28 mouse cellular contexts compared by ENCODE assay signal in genomic region chr5:12563132-12563531, GRCm38 (mm10).
"Had no signal": no experiment of that assay in that cellular context is flagged by ENCODE, and none has a peak within 500 bp of the region (broad histone marks: within the 10 kb centered on the region; RNA-seq: fewer than 3 reads in every experiment).

No protein-coding gene starts in this region.

- H3K4me2 ChIP-seq: embryonic facial prominence, embryonic 12.5 days; embryonic facial prominence, embryonic 13.5 days; embryonic facial prominence, embryonic 15.5 days; forebrain, embryonic 12.5 days; forebrain, embryonic 13.5 days; forebrain, embryonic 15.5 days had no signal

- H3K4me3 ChIP-seq: embryonic facial prominence, embryonic 10.5 days; embryonic facial prominence, embryonic 12.5 days; embryonic facial prominence, embryonic 13.5 days; embryonic facial prominence, embryonic 15.5 days; erythroblast, embryonic 14.5 days; forebrain, embryonic 10.5 days; forebrain, embryonic 12.5 days; forebrain, embryonic 13.5 days; forebrain, embryonic 15.5 days; gastrocnemius, adult 2 months; heart, adult 2 months had no signal

- H3K27me3 ChIP-seq: embryonic facial prominence, embryonic 12.5 days; embryonic facial prominence, embryonic 13.5 days; embryonic facial prominence, embryonic 15.5 days; forebrain, embryonic 12.5 days; forebrain, embryonic 13.5 days; forebrain, embryonic 15.5 days had no signal

- H3K27ac ChIP-seq: embryonic facial prominence, embryonic 10.5 days; embryonic facial prominence, embryonic 12.5 days; embryonic facial prominence, embryonic 13.5 days; embryonic facial prominence, embryonic 15.5 days; forebrain, embryonic 10.5 days; forebrain, embryonic 12.5 days; forebrain, embryonic 13.5 days; forebrain, embryonic 15.5 days; gastrocnemius, adult 2 months; heart, adult 2 months had no signal

- ATAC-seq: forebrain, embryonic 13.5 days; forebrain, embryonic 14.5 days; forebrain, embryonic 15.5 days; forebrain, embryonic 16.5 days; forebrain, postnatal 0 days had no signal

- DNase-seq: cerebellum, adult 8-10 months; cerebellum, adult 9-10 months; cerebellum, adult 9-11 months; cerebellum, postnatal 10 days; cerebellum, postnatal 14 days; cerebellum, postnatal 25 days; cerebellum, postnatal 36 days; embryo, embryonic 11 days; forebrain, postnatal 0 days; gastrocnemius, adult 2 months; gastrocnemius, postnatal 10 days; gastrocnemius, postnatal 14 days; gastrocnemius, postnatal 25 days; gastrocnemius, postnatal 36 days; heart, adult 11 months; heart, adult 18-20 months; heart, adult 2 months had no signal

- H3K36me3 ChIP-seq: embryonic facial prominence, embryonic 10.5 days; embryonic facial prominence, embryonic 12.5 days; embryonic facial prominence, embryonic 15.5 days; forebrain, embryonic 10.5 days; forebrain, embryonic 12.5 days; forebrain, embryonic 15.5 days had no signal

- H3K9ac ChIP-seq: embryonic facial prominence, embryonic 12.5 days; embryonic facial prominence, embryonic 13.5 days; embryonic facial prominence, embryonic 15.5 days; forebrain, embryonic 12.5 days; forebrain, embryonic 13.5 days; forebrain, embryonic 15.5 days; forebrain, postnatal 0 days had no signal

- H3K4me1 ChIP-seq: embryonic facial prominence, embryonic 12.5 days; embryonic facial prominence, embryonic 13.5 days; embryonic facial prominence, embryonic 15.5 days; forebrain, embryonic 12.5 days; forebrain, embryonic 13.5 days; forebrain, embryonic 15.5 days had no signal

- H3K9me3 ChIP-seq: embryonic facial prominence, embryonic 10.5 days; embryonic facial prominence, embryonic 12.5 days; embryonic facial prominence, embryonic 13.5 days; embryonic facial prominence, embryonic 15.5 days; forebrain, embryonic 10.5 days; forebrain, embryonic 12.5 days; forebrain, embryonic 13.5 days; forebrain, embryonic 15.5 days had no signal
